Mouse (Mus musculus) liver, adult 2 months (tissue): Measurements from ENCODE around the gene Ccdc63. TPM values are rescaled to one million over a fixed set of nuclear protein-coding genes. Genes with fewer than 3 reads are reported as not detected.

Experiments used
- DNase-seq: peaks from one replicate; pipeline ENCODE4 v3.0.0-alpha.2; 2011; ENCODE audit warnings: low read depth, low spot score; ENCODE audit errors: extremely low read depth
- H3K27ac ChIP-seq: fragments of 200-500 bp; replicated peaks from 2 replicates; pipeline ENCODE4 v1.5.1; 2012; ENCODE audit warnings: low read depth, mild to moderate bottlenecking, control low read depth, inconsistent platforms, low read length; ENCODE audit not compliant: insufficient read depth
- H3K27me3 ChIP-seq: fragments of 200-500 bp; 2 replicates; pipeline ENCODE4 v1.6.1; 2012; ENCODE audit warnings: mild to moderate bottlenecking, moderate library complexity, low read length, inconsistent platforms; ENCODE audit not compliant: control insufficient read depth, insufficient read depth
- H3K36me3 ChIP-seq: fragments of 200-500 bp; 2 replicates; pipeline ENCODE4 v1.6.1; 2012; ENCODE audit warnings: low read length, inconsistent platforms; ENCODE audit not compliant: control insufficient read depth, insufficient read depth
- H3K4me1 ChIP-seq: fragments of 200-500 bp; 2 replicates; pipeline ENCODE4 v1.6.1; 2011; ENCODE audit warnings: low read length; ENCODE audit not compliant: control insufficient read depth, insufficient read depth
- H3K4me3 ChIP-seq: fragments of 200-500 bp; 2 replicates; pipeline ENCODE4 v1.5.1; 2011; ENCODE audit warnings: low read depth, mild to moderate bottlenecking, control low read depth, low read length, moderate library complexity; ENCODE audit not compliant: insufficient read depth
- H3K79me2 ChIP-seq: fragments of 200-500 bp; 2 replicates; pipeline ENCODE4 v1.6.1; 2012; ENCODE audit warnings: inconsistent platforms, mild to moderate bottlenecking, low read length, moderate library complexity; ENCODE audit not compliant: control insufficient read depth, insufficient read depth
- H3K9ac ChIP-seq: fragments of 200-500 bp; 2 replicates; pipeline ENCODE4 v1.6.1; 2012; ENCODE audit warnings: low read depth, mild to moderate bottlenecking, control low read depth, inconsistent platforms, low read length
- CTCF ChIP-seq: fragments of 200-500 bp; IDR thresholded peaks from 2 replicates; pipeline ENCODE4 v1.5.1; 2011; ENCODE audit warnings: low read depth, low read length, control low read depth
- POLR2A ChIP-seq: fragments of 200-500 bp; IDR thresholded peaks from 2 replicates; pipeline ENCODE4 v1.6.1; 2011; ENCODE audit warnings: low read length, control low read depth; ENCODE audit not compliant: insufficient read depth; ENCODE audit errors: extremely low read depth
- WGBS: fragments of 180-500 bp; shearing (Covaris S2); methylation state at CpG from one replicate; pipeline ENCODE4 v1.1.7; 2018; 5-methylcytosine and 5-hydroxymethylcytosine counted together
- polyA plus RNA-seq: library from polyadenylated mRNA; depleted of rRNA; stranded (reverse); fragments of >200 nt; gene quantifications from 2 replicates; pipeline ENCODE4 v1.2.3, GENCODE M21; 2012; rRNA removed
- total RNA-seq: library from RNA; depleted of rRNA; stranded (reverse); fragments of >200 nt; gene quantifications from 2 replicates; pipeline ENCODE4 v1.2.3, GENCODE M21; 2014; rRNA removed

Gene Ccdc63
- total and polyA plus RNA-seq, 2 experiments: not detected

GRCm38 (mm10) chr5:122059060-122060017, 81.3 kb downstream of the Ccdc63 start:
- H3K79me2 ChIP-seq: no peaks in the 10 kb centered on the region
- no peak for TF ChIP-seq POLR2A
- TF ChIP-seq CTCF: peak; percentile 91
- H3K4me3 ChIP-seq: peak overlapping the region; percentile 51; the same call in 1 of the 2 replicates
- WGBS: 20% methylated on average over 39 of the region's 39 CpGs
- H3K27ac ChIP-seq: no peak overlapping the region
- H3K36me3 ChIP-seq: no peaks in the 10 kb centered on the region
- no peaks in the 10 kb centered on the region; the same call in 1 of the 2 replicates for H3K27me3 ChIP-seq
- H3K9ac ChIP-seq: peak overlapping the region; percentile 56
- H3K4me1 ChIP-seq: peaks cover 7% of the 10 kb centered on the region
- no peak for DNase-seq

Other genes starting within 250 kb of the Ccdc63 start
- 4.1 and 5.9 TPM in 2 replicates for gene Cux2, start 90.7 kb downstream of the Ccdc63 start, total RNA-seq
- 11.6 and 19.5 TPM in 2 replicates for gene Cux2, start 90.7 kb downstream of the Ccdc63 start, polyA plus RNA-seq
- gene Myl2, start 39.9 kb downstream of the Ccdc63 start, total RNA-seq: 0.74 and 3.9 TPM in 2 replicates
- not detected in 2 replicates for gene Myl2, start 39.9 kb downstream of the Ccdc63 start, polyA plus RNA-seq
- gene Ppp1cc, start 17.5 kb upstream of the Ccdc63 start, total RNA-seq: 100 TPM in 2 replicates
- 34.9 and 36.4 TPM in 2 replicates for gene Ppp1cc, start 17.5 kb upstream of the Ccdc63 start, polyA plus RNA-seq
- 1.5 and 3.0 TPM in 2 replicates for gene Hvcn1, start 66.0 kb upstream of the Ccdc63 start, total RNA-seq
- 0.82 and 1.7 TPM in 2 replicates for gene Hvcn1, start 66.0 kb upstream of the Ccdc63 start, polyA plus RNA-seq
- 1.6 and 1.9 TPM in 2 replicates for gene Tctn1, start 123.6 kb upstream of the Ccdc63 start, total RNA-seq
- gene Tctn1, start 123.6 kb upstream of the Ccdc63 start, polyA plus RNA-seq: 3.5 and 5.9 TPM in 2 replicates
- gene Pptc7, start 143.5 kb upstream of the Ccdc63 start, total RNA-seq: 16.3 and 17.6 TPM in 2 replicates
- 8.7 and 9.5 TPM in 2 replicates for gene Pptc7, start 143.5 kb upstream of the Ccdc63 start, polyA plus RNA-seq
- gene Rad9b, start 213.4 kb upstream of the Ccdc63 start, total RNA-seq: 3.8 and 4.5 TPM in 2 replicates
- gene Rad9b, start 213.4 kb upstream of the Ccdc63 start, polyA plus RNA-seq: 1.00 and 1.5 TPM in 2 replicates
- 52.8 and 58.8 TPM in 2 replicates for gene Vps29, start 213.5 kb upstream of the Ccdc63 start, total RNA-seq
- 24.9 and 27.9 TPM in 2 replicates for gene Vps29, start 213.5 kb upstream of the Ccdc63 start, polyA plus RNA-seq
- 14.1 and 18.4 TPM in 2 replicates for gene Gpn3, start 231.1 kb upstream of the Ccdc63 start, total RNA-seq
- 23.5 and 24.6 TPM in 2 replicates for gene Gpn3, start 231.1 kb upstream of the Ccdc63 start, polyA plus RNA-seq
- 3.4 and 4.2 TPM in 2 replicates for gene Fam216a, start 231.5 kb upstream of the Ccdc63 start, total RNA-seq
- 2.8 and 3.4 TPM in 2 replicates for gene Fam216a, start 231.5 kb upstream of the Ccdc63 start, polyA plus RNA-seq